Mouse (Mus musculus) stomach, embryonic 16.5 days (tissue): Measurements from ENCODE around the gene Ephb3. TPM values are rescaled to one million over a fixed set of nuclear protein-coding genes. Genes with fewer than 3 reads are reported as not detected.

ENCODE experiments used
- ATAC-seq: fragments of 200-750 bp; cut with Nextera tagmentation; 2 replicates; pipeline ENCODE4 v1.8.0; 2017; ENCODE audit warnings: moderate number of reproducible peaks, moderate TSS enrichment; ENCODE audit not compliant: insufficient read depth, low FRiP score
- H3K27ac ChIP-seq: fragments of 300-500 bp; sonication (generic); 2 replicates; pipeline ENCODE4 v1.5.1; 2014; ENCODE audit warnings: low read length
- H3K27me3 ChIP-seq: fragments of 300-500 bp; sonication (generic); 2 replicates; pipeline ENCODE4 v1.6.1; 2014; ENCODE audit warnings: low read length, control low read depth, mixed read lengths; ENCODE audit not compliant: control insufficient read depth, insufficient read depth
- H3K36me3 ChIP-seq: fragments of 300-500 bp; sonication (generic); 2 replicates; pipeline ENCODE4 v1.6.1; 2014; ENCODE audit warnings: low read length; ENCODE audit not compliant: control insufficient read depth, insufficient read depth
- H3K4me1 ChIP-seq: fragments of 300-500 bp; sonication (generic); 2 replicates; pipeline ENCODE4 v1.6.1; 2014; ENCODE audit warnings: low read length, control low read depth, mixed read lengths; ENCODE audit not compliant: control insufficient read depth, insufficient read depth
- H3K4me2 ChIP-seq: fragments of 300-500 bp; sonication (generic); 2 replicates; pipeline ENCODE4 v1.6.1; 2014; ENCODE audit warnings: low read depth, low read length, mixed read lengths
- H3K4me3 ChIP-seq: fragments of 300-500 bp; sonication (generic); replicated peaks from 2 replicates; pipeline ENCODE4 v1.5.1; 2014; ENCODE audit warnings: mild to moderate bottlenecking, low read length
- H3K9ac ChIP-seq: fragments of 300-500 bp; sonication (generic); 2 replicates; pipeline ENCODE4 v1.6.1; 2014; ENCODE audit warnings: low read length
- H3K9me3 ChIP-seq: fragments of 300-500 bp; sonication (generic); replicated peaks from 2 replicates; pipeline ENCODE4 v1.6.1; 2016; ENCODE audit warnings: low read length, control low read depth; ENCODE audit not compliant: control insufficient read depth
- WGBS: fragments of 180-500 bp; shearing (Covaris S2); extraction: QIAGEN DNeasy Blood & Tissue Kit; methylation state at CpG from one replicate; pipeline ENCODE4 v1.1.7; 2014; 5-methylcytosine and 5-hydroxymethylcytosine counted together
- microRNA-seq: library from miRNA; unstranded; fragments of <30 nt; microRNA quantifications from one replicate; pipeline ENCODE4, GENCODE M21; 2016
- polyA plus RNA-seq: library from polyadenylated mRNA; unstranded; fragments of >200 nt; fragmentation: Nextera tagmentation; extraction: Ambion mirVana; gene quantifications from 2 replicates; pipeline ENCODE4 v1.2.1, GENCODE M21; 2015

The Ephb3 gene
- polyA plus RNA-seq, 1 experiment from 2014 or later = 20.6 TPM

DNA sequence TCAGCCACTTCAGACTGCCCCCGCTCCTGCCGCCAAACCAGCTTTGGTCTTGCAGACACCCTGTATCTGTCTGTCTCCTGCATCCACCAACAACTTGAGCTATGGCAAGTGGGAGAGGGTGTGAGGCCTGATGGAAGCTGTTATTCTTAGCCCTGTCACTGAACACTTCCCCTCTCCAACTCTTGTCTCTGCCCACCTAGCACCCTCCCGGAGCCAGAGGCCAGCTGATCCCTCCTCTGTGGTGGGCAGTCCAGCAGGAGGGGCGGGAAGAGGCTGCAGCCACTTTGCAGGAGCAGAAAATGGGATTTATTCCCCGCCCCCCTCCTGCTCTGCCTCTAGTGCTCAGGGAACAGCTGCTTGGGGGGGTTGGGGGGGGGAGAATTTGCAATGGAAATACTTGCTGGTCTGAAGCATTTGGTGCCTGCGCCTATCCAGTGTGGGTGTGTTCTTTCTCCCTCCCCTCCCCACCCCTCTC lies 67.3 kb downstream of the Ephb3 start:
- Histone ChIP-seq H3K9ac (0 out of 2 replicates have a peak overlapping the region, but pooled peaks have one; percentile 13), H3K4me3 (no peak overlapping the region), H3K36me3 (no peaks in the 10 kb centered on the region), H3K27me3 (no peaks in the 10 kb centered on the region), H3K4me2 (no peak overlapping the region), H3K27ac (no peak overlapping the region), H3K9me3 (no peaks in the 10 kb centered on the region), H3K4me1 (peaks cover 28% of the 10 kb centered on the region)
- ATAC-seq = no peak
- WGBS = 53% methylated on average over 6 of the region's 6 CpGs

DNA sequence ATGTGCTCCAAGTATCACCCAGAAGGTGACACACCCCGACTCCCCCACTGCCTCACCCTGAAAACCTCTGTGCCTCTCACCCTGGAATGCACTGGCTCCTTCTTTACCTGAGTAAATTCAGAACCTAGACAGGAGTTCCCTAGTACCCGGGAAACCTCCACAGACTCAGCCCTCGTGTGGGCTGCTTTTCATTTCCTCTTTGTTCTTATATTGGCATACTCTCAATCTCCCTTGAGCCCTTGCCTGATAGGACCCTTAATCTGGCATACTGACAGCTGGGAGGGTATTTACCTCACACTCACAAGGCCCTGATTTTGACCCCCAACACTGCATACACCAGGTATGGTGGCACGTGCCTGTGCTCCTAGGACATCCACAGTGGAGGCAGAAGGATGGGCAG lies 68.2 kb downstream of the Ephb3 start:
- Histone ChIP-seq H3K27me3 (no peaks in the 10 kb centered on the region), H3K36me3 (no peaks in the 10 kb centered on the region)
- 53% methylated on average over 4 of the region's 4 CpGs for WGBS

More for the DNA sequence above, 68.2 kb downstream of the Ephb3 start:
- no peak overlapping the region for H3K4me2 ChIP-seq
- H3K9me3 ChIP-seq = no peaks in the 10 kb centered on the region
- no peak overlapping the region for H3K27ac ChIP-seq
- peaks cover 28% of the 10 kb centered on the region for H3K4me1 ChIP-seq
- no peak for ATAC-seq
- H3K4me3 ChIP-seq = no peak overlapping the region
- no peak overlapping the region for H3K9ac ChIP-seq

Small RNA genes lying within 50 kb of the gene (microRNA-seq; reads per million reads assigned to microRNA genes)
- not detected for gene Mir7680

Other genes starting within 250 kb of the Ephb3 start
- gene Teddm3, start 50.8 kb upstream of the Ephb3 start, polyA plus RNA-seq = 14.0 and 32.4 TPM in 2 replicates
- gene Vps8, start 218.4 kb downstream of the Ephb3 start, polyA plus RNA-seq = 20.1 and 25.9 TPM in 2 replicates